Mouse (Mus musculus) embryonic facial prominence, embryonic 13.5 days (tissue): ENCODE data around the gene Rgma. TPM values are rescaled to one million over a fixed set of nuclear protein-coding genes. Genes with fewer than 3 reads are reported as not detected.
A peak's percentile ranks its signal among the peaks of the same experiment; 100 is the strongest.

Source experiments
- ATAC-seq: fragments of 200-750 bp; cut with Nextera tagmentation; 2 replicates; pipeline ENCODE4 v1.8.0; 2017; ENCODE audit warnings: low read depth; ENCODE audit not compliant: insufficient number of reproducible peaks, insufficient read depth, low FRiP score, low TSS enrichment
- H3K27ac ChIP-seq: fragments of 300-500 bp; sonication (generic); 2 replicates; pipeline ENCODE4 v1.5.1; 2015; ENCODE audit warnings: moderate library complexity, mild to moderate bottlenecking, inconsistent platforms
- H3K27me3 ChIP-seq: fragments of 300-500 bp; sonication (generic); 2 replicates; pipeline ENCODE4 v1.6.1; 2015; ENCODE audit warnings: mild to moderate bottlenecking, inconsistent platforms
- H3K36me3 ChIP-seq: fragments of 300-500 bp; sonication (generic); 2 replicates; pipeline ENCODE4 v1.6.1; 2015; ENCODE audit warnings: mild to moderate bottlenecking, inconsistent platforms
- H3K4me1 ChIP-seq: fragments of 300-500 bp; sonication (generic); 2 replicates; pipeline ENCODE4 v1.6.1; 2015; ENCODE audit warnings: inconsistent platforms
- H3K4me2 ChIP-seq: fragments of 300-500 bp; sonication (generic); 2 replicates; pipeline ENCODE4 v1.6.1; 2015; ENCODE audit warnings: moderate library complexity, mild to moderate bottlenecking, inconsistent platforms
- H3K4me3 ChIP-seq: fragments of 300-500 bp; sonication (generic); 2 replicates; pipeline ENCODE4 v1.5.1; 2015; ENCODE audit warnings: mild to moderate bottlenecking, inconsistent platforms
- H3K9ac ChIP-seq: fragments of 300-500 bp; sonication (generic); 2 replicates; pipeline ENCODE4 v1.6.1; 2015; ENCODE audit warnings: mild to moderate bottlenecking, inconsistent platforms
- H3K9me3 ChIP-seq: fragments of 300-500 bp; sonication (generic); 2 replicates; pipeline ENCODE4 v1.6.1; 2016; ENCODE audit warnings: inconsistent platforms
- WGBS: fragments of 180-500 bp; shearing (Covaris S2); methylation state at CpG from one replicate; pipeline ENCODE4 v1.1.7; 2015; ENCODE audit warnings: mixed read lengths; 5-methylcytosine and 5-hydroxymethylcytosine counted together
- polyA plus RNA-seq: library from polyadenylated mRNA; unstranded; fragments of >200 nt; fragmentation: Nextera tagmentation; extraction: Ambion mirVana; gene quantifications from 2 replicates; pipeline ENCODE4 v1.2.1, GENCODE M21; 2015

Gene Rgma
- 21.8 and 23.6 TPM in 2 replicates for polyA plus RNA-seq

DNA sequence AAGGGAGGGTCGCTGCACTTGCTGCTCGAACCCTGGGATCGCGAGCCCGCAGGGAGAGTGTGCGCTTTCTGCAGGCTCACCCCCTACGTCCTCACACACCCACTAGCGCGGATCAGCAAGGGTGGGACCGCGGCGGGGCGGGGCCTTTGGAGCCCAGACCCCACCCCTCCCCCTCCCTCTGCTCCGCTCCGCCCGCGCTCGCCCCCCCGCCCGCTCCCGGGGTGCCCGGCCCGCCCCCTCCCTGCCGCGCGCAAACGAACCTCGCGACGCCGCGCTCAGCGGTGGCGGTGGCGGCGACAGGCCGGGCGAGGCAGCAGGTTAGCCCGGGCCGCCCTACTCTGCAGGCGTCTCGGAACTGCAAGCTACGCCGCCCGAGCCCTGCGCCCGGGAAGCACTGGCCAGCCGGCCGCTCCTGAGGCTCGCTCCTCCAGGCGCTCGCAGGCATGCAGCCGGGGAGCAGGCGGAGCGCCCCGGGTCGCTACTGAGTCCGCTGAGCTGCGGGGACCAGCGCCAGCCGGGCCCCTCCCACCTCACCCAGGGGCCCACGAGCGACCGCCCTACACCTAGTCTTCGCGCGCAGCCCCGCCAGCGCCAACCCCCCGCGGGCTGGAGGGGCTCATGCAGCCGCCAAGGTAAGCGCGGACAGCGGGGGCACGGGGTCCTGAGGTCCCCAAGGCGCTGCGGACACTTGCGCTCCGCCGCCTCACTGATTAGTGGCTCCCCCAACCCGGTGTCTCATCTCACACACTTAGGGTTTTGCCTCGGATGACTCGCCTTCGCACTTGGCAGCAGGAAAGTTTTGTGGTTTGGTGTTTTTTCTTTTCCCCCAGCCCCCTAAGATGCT, at the start of gene Rgma:
Gene Rgma, plus strand, starts transcription at position 253 of the 844 bp plus-strand sequence.
- Histone ChIP-seq H3K4me2 (peak within 1 kb of the TSS; percentile 100), H3K9me3 (no peaks in the 10 kb centered on the region), H3K27me3 (peaks cover 96% of the 10 kb centered on the region), H3K4me3 (peak within 1 kb of the TSS; percentile 66), H3K9ac (peak within 1 kb of the TSS; percentile 76), H3K27ac (peak within 1 kb of the TSS; percentile 60; the same call in 1 of the 2 replicates), H3K4me1 (peaks cover 35% of the 10 kb centered on the region), H3K36me3 (no peaks in the 10 kb centered on the region)
- peak; percentile 73 for ATAC-seq
- under 1% methylated on average over 70 of the region's 85 CpGs for WGBS

DNA sequence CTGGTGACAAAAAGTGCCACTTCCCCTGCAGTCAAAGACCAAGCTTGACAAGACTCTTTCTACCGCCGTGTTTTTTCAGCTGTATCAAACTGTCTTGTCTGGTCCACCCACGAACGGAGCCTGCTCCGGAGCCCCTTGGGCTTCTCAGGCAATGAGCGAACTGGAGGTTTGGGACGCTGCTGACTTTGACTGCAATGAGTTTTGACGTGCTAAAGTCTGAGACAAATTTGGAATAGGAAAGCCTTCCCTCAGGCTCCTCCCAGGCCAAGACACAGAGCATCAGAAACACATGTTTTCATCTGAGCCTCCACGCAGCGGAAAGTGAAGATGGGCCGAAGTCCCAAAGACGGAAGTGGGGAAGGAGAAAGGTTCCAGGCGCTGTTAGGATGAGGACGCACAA, 49.1 kb upstream of the Rgma start:
- Histone ChIP-seq H3K27me3 (peaks cover 36% of the 10 kb centered on the region), H3K9me3 (no peaks in the 10 kb centered on the region), H3K4me3 (no peak overlapping the region), H3K27ac (no peak overlapping the region; the same call in 1 of the 2 replicates), H3K9ac (no peak overlapping the region), H3K36me3 (no peaks in the 10 kb centered on the region), H3K4me2 (peak overlapping the region; percentile 14; the same call in 1 of the 2 replicates), H3K4me1 (peaks cover 12% of the 10 kb centered on the region)
- WGBS, result 46% methylated on average over 14 of the region's 14 CpGs
- ATAC-seq, result no peak

DNA sequence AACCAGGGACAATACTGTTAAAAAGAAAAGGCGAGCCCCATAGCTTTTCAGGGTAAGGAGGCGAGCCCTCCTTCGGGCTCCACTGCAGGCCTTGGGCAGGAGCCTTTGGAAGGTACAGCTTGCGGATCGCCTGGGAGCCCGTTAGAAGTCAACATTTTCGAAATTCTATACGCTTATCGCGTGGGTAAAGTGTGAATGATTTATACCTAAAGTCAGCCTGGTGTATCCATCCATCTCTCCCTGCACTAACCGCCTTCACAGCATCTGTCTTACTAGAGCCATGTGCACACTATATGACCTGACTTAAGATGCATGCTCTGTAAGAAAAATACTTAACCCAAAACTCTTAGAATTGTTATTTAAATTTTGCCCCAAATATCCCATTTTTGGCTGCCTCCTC, 48.6 kb upstream of the Rgma start:
- Histone ChIP-seq H3K4me2 (peak overlapping the region; percentile 14; the same call in 1 of the 2 replicates), H3K9ac (no peak overlapping the region), H3K27me3 (peaks cover 35% of the 10 kb centered on the region), H3K4me1 (peaks cover 12% of the 10 kb centered on the region), H3K36me3 (no peaks in the 10 kb centered on the region), H3K4me3 (no peak overlapping the region), H3K27ac (no peak overlapping the region; the same call in 1 of the 2 replicates), H3K9me3 (no peaks in the 10 kb centered on the region)
- 78% methylated on average over 11 of the region's 11 CpGs for WGBS
- no peak for ATAC-seq

DNA sequence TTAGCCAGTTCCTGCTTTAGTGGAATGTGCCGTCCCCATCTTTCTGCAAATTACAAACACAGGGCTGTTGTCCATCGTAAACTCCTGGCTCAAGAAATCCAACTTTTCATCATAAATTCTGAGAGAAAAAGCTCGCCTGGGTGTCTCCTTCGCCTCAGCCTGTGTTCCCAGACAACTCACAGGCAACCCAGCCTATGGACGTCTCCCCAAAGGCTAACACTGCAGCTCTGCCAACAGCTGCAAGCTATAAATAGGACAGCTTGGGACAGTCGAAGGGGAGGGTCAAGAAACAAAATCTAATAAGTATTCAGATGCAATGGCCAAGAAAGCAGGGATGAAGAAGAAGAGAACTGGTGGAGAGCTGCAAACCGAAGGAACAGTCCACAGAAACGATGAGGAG, 48.1 kb upstream of the Rgma start:
- Histone ChIP-seq H3K27me3 (peaks cover 33% of the 10 kb centered on the region), H3K9me3 (no peaks in the 10 kb centered on the region), H3K36me3 (no peaks in the 10 kb centered on the region), H3K4me1 (peaks cover 12% of the 10 kb centered on the region), H3K4me2 (no peak overlapping the region), H3K4me3 (no peak overlapping the region), H3K27ac (0 out of 2 replicates have a peak overlapping the region, but pooled peaks have one; percentile 16), H3K9ac (no peak overlapping the region)
- no peak for ATAC-seq
- WGBS, result 60% methylated on average over 8 of the region's 8 CpGs

DNA sequence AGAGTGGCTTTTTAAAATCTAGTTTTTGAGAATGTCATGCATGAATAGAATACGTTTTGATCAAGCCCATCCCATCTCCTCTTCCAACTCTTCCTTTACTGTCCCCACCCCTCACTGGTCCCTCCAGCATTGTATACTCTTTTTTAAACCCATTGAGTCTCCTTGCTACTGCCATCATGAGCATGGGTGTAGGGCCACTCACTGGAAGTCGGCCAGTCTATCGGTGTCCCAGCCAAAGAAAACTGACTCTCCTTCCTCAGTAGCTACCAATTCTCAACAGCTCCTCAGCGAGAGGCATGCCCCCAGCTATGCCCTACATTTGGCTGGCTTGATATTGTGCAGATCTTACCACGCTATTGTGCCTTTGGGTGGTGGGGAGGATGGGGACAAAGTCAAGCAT, 47.7 kb upstream of the Rgma start:
- peaks cover 12% of the 10 kb centered on the region for H3K4me1 ChIP-seq
- H3K4me2 ChIP-seq, result no peak overlapping the region
- H3K4me3 ChIP-seq, result no peak overlapping the region
- 87% methylated on average over 5 of the region's 5 CpGs for whole genome bisulfite sequencing
- H3K9ac ChIP-seq, result no peak overlapping the region
- no peaks in the 10 kb centered on the region for H3K9me3 ChIP-seq
- ATAC-seq, result no peak
- H3K27ac ChIP-seq, result no peak overlapping the region
- H3K36me3 ChIP-seq, result no peaks in the 10 kb centered on the region
- H3K27me3 ChIP-seq, result peaks cover 28% of the 10 kb centered on the region

DNA sequence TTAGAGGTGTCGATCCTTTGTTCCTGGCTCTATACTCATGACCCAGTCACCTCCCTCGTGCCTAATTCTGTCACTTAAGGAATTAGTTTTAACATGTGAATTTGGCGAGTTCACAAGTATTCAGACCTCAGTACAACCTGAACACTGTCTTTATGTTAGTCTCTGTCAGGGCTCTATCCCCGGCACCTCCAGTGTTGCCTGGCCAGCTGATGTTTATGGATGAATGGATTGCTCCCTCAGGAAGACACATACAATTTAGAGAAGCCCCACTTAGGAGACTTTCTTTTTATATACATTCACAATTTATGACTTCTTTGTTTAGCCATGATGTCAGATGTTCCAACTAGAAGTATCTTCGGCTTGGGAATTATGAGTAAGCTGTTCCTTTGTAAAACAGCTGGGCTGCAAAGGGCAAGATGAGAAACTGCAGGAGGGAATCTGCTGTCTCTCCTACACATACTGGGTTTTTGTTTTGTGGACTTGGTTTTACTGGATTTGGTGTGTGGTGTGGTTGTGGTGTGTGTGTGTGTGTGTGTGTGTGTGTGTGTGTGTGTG, 46.6 kb upstream of the Rgma start:
- H3K27me3 ChIP-seq, result peaks cover 17% of the 10 kb centered on the region
- H3K4me3 ChIP-seq, result no peak overlapping the region
- no peaks in the 10 kb centered on the region for H3K9me3 ChIP-seq
- H3K4me1 ChIP-seq, result peaks cover 12% of the 10 kb centered on the region
- H3K36me3 ChIP-seq, result no peaks in the 10 kb centered on the region
- 51% methylated on average over 5 of the region's 5 CpGs for WGBS
- H3K9ac ChIP-seq, result no peak overlapping the region
- no peak overlapping the region for H3K27ac ChIP-seq
- H3K4me2 ChIP-seq, result no peak overlapping the region
- no peak for ATAC-seq

DNA sequence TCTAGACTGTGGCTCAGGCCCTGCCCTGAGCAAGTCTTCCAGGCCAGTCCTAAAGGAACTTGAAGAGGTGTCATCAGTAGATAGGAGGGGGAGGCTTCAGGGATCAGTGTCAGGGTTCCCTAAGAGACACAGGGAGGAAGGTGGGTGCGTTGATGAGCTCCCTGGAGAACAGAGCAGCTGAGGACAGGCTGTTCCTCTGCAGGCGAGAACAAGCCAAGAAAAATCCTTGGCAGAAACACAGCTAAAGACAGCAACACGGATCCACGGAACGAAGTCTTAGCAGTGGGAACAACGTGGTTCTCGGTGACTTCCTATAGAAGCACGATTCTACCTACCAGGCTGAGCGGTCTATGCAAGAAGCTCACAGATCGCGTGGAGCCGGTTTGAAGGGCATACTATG, 44.6 kb upstream of the Rgma start:
- H3K27me3 ChIP-seq, result peaks cover 10% of the 10 kb centered on the region
- H3K4me1 ChIP-seq, result peaks cover 12% of the 10 kb centered on the region
- no peak overlapping the region for H3K4me3 ChIP-seq
- no peak overlapping the region for H3K4me2 ChIP-seq
- H3K36me3 ChIP-seq, result no peaks in the 10 kb centered on the region
- H3K9ac ChIP-seq, result no peak overlapping the region
- H3K9me3 ChIP-seq, result no peaks in the 10 kb centered on the region
- ATAC-seq, result no peak
- WGBS, result 89% methylated on average over 12 of the region's 12 CpGs
- no peak overlapping the region for H3K27ac ChIP-seq

DNA sequence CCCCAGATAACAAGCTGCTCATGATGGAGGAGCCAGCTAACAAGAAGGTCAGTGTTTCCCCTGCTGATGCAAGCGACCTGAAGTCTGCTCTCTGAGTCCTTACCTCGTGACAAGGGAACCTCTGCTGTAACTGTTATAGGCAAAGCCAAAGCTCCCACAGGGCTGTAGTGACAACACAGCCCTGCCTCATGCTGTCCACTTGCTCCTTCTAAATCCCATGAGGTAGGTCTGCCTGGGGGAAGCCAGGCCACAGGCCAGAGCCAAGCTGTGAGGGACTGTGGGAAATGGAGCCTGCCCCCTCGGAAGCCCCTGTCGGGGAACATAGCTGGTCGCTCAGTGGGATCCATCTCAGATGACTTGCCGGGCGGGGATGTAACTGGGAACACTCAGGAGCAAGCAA, 43.7 kb upstream of the Rgma start:
- no peak for ATAC-seq
- Histone ChIP-seq H3K9me3 (no peaks in the 10 kb centered on the region), H3K4me3 (no peak overlapping the region), H3K36me3 (no peaks in the 10 kb centered on the region), H3K27me3 (peaks cover 10% of the 10 kb centered on the region), H3K4me2 (no peak overlapping the region), H3K27ac (no peak overlapping the region), H3K4me1 (peaks cover 7% of the 10 kb centered on the region), H3K9ac (no peak overlapping the region)
- WGBS, result 55% methylated on average over 7 of the region's 7 CpGs

DNA sequence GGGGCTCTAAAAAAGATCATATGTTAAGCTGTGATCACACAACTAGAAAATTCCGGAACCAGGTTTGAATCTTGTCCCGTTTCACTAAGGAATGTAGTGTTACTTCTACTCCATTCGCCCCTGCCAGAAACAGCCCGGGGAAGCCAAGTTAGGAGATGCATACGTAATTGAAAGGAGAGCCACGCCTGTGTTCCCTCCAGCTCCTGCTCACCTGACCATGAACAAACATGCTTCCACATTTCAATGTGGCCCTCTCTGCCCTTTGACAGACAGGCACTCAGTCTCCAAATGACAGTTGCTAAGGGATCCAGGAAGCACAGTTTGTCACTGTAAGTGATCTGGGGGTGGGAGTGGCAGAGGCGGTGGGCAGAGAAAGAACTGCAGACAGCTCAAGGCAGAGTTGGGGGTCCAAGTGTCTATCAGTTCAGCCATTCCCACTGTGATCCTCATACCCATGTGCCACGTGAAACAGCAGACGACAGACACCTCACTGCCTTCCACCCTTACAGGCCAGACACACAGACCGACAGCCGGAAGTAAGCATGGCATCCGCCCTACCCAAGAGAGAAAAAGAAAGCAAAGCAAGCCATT, 41.8 kb upstream of the Rgma start:
- Histone ChIP-seq H3K27ac (no peak overlapping the region), H3K9ac (no peak overlapping the region), H3K4me1 (no peaks in the 10 kb centered on the region; the same call in 1 of the 2 replicates), H3K9me3 (no peaks in the 10 kb centered on the region), H3K4me3 (no peak overlapping the region), H3K4me2 (no peak overlapping the region), H3K36me3 (no peaks in the 10 kb centered on the region), H3K27me3 (peaks cover 10% of the 10 kb centered on the region)
- 68% methylated on average over 12 of the region's 12 CpGs for WGBS
- ATAC-seq, result no peak

DNA sequence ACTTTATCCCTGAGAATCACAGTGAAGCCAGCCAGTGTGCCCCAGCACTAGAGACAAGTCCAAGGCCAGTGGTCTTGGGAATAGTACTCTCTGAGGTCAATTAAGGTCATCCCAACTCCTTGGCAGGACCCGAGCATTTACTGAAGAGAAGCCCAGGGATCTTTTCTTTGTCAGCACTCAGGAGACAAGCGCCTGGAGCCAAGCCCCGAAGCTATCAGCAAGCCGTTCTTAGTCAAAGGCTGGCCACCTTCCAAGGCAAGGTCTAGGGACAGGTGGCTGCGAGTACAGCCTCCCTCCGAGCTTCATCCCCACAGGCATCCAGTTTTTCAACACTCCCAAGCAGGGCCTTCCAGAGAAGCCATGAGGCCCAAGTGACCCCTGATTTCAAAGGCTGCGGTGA, 40.4 kb upstream of the Rgma start:
- 63% methylated on average over 7 of the region's 7 CpGs for WGBS
- peaks cover 10% of the 10 kb centered on the region for H3K27me3 ChIP-seq
- no peak overlapping the region for H3K4me2 ChIP-seq
- no peaks in the 10 kb centered on the region for H3K9me3 ChIP-seq
- ATAC-seq, result no peak
- no peaks in the 10 kb centered on the region; the same call in 1 of the 2 replicates for H3K4me1 ChIP-seq
- H3K36me3 ChIP-seq, result no peaks in the 10 kb centered on the region
- no peak overlapping the region for H3K4me3 ChIP-seq
- no peak overlapping the region for H3K9ac ChIP-seq
- no peak overlapping the region for H3K27ac ChIP-seq

DNA sequence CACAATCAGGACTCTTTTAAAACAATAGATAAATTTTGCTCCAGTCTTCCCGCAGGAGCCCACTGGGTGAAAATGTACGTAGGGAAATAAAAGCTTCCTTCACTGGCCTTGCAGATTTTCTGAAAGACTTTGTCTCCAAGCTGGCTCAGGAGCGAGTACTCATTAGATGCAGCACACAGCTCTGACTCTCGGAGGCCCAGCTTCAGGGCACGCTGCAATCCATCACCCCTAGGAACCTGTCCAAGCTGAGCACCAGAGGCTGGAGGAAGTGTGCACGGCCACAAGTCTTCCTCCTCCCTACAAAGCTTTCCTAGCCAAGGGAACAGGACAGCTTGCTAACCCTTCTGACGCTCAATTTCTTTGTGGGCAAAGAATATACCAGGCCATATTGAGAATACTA, 38.9 kb upstream of the Rgma start:
- 76% methylated on average over 7 of the region's 7 CpGs for WGBS
- no peak overlapping the region for H3K4me3 ChIP-seq
- H3K4me1 ChIP-seq, result no peaks in the 10 kb centered on the region; the same call in 1 of the 2 replicates
- H3K36me3 ChIP-seq, result no peaks in the 10 kb centered on the region
- no peak overlapping the region for H3K4me2 ChIP-seq
- H3K27me3 ChIP-seq, result peaks cover 10% of the 10 kb centered on the region
- no peak overlapping the region for H3K9ac ChIP-seq
- H3K27ac ChIP-seq, result no peak overlapping the region
- H3K9me3 ChIP-seq, result no peaks in the 10 kb centered on the region
- no peak for ATAC-seq
